Mouse (Mus musculus) large intestine, adult 2 months (tissue): ENCODE data around the gene Tiam2. TPM values are rescaled to one million over a fixed set of nuclear protein-coding genes. Genes with fewer than 3 reads are reported as not detected.

ENCODE experiments used
- DNase-seq: peaks from one replicate; pipeline ENCODE4 v3.0.0-alpha.2; 2012; ENCODE audit warnings: low read depth, low spot score
- WGBS: fragments of 180-500 bp; shearing (Covaris S2); methylation state at CpG from one replicate; pipeline ENCODE4 v1.1.7; 2018; 5-methylcytosine and 5-hydroxymethylcytosine counted together
- polyA plus RNA-seq: library from polyadenylated mRNA; depleted of rRNA; stranded (reverse); fragments of >200 nt; gene quantifications from 2 replicates; pipeline ENCODE4 v1.2.3, GENCODE M21; 2012; rRNA removed

Gene Tiam2
- 3.8 and 6.5 TPM in 2 replicates for polyA plus RNA-seq

- WGBS = 1% methylated on average over 53 of the region's 55 CpGs
- DNase-seq = no peak
These were observed at the start of gene Tiam2 for GRCm38 (mm10) chr17:3326148-3326902. TSS of gene Tiam2 (plus strand) at chr17:3326573.

GRCm38 (mm10) chr17:3280321-3280720 lies 46.1 kb upstream of the Tiam2 start:
- DNase-seq = no peak
- 70% methylated on average over 2 of the region's 2 CpGs for WGBS

GRCm38 (mm10) chr17:3281939-3282338 lies 44.4 kb upstream of the Tiam2 start:
- no peak for DNase-seq
- WGBS = 70% methylated on average over 5 of the region's 5 CpGs

GRCm38 (mm10) chr17:3285030-3285671 lies 41.2 kb upstream of the Tiam2 start:
- DNase-seq = no peak
- 40% methylated on average over 8 of the region's 8 CpGs for WGBS

GRCm38 (mm10) chr17:3286123-3286825 lies 40.1 kb upstream of the Tiam2 start:
- 35% methylated on average over 8 of the region's 8 CpGs for WGBS
- DNase-seq = no peak

GRCm38 (mm10) chr17:3288341-3288740 lies 38.0 kb upstream of the Tiam2 start:
- WGBS = 10% methylated on average over 6 of the region's 6 CpGs
- DNase-seq = no peak

DNA sequence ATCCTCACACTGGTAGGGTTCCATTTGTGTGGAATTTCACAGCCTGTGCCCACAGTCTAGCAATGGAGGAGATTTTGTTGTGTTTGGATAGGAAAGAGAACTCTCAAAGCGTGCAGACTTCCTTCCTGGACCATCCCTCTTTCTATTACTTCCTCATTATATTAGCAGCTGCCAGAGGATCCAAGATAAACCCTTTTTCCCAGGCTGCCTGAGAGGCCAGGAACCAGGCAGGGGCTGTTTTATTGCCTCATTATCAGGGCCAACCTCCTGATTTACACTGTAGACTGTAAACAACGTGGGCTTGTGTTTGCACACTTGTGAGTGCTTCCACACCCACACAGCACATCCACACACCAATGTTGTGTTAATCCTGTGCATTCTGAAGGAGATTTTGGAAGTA lies 31.3 kb upstream of the Tiam2 start:
- WGBS = 8% methylated on average over 2 of the region's 2 CpGs
- no peak for DNase-seq

GRCm38 (mm10) chr17:3299487-3299886 lies 26.9 kb upstream of the Tiam2 start:
- 25% methylated on average over 6 of the region's 6 CpGs for WGBS
- DNase-seq = no peak

GRCm38 (mm10) chr17:3305926-3306325 lies 20.4 kb upstream of the Tiam2 start:
- no peak for DNase-seq
- WGBS = 73% methylated on average over 2 of the region's 2 CpGs

DNA sequence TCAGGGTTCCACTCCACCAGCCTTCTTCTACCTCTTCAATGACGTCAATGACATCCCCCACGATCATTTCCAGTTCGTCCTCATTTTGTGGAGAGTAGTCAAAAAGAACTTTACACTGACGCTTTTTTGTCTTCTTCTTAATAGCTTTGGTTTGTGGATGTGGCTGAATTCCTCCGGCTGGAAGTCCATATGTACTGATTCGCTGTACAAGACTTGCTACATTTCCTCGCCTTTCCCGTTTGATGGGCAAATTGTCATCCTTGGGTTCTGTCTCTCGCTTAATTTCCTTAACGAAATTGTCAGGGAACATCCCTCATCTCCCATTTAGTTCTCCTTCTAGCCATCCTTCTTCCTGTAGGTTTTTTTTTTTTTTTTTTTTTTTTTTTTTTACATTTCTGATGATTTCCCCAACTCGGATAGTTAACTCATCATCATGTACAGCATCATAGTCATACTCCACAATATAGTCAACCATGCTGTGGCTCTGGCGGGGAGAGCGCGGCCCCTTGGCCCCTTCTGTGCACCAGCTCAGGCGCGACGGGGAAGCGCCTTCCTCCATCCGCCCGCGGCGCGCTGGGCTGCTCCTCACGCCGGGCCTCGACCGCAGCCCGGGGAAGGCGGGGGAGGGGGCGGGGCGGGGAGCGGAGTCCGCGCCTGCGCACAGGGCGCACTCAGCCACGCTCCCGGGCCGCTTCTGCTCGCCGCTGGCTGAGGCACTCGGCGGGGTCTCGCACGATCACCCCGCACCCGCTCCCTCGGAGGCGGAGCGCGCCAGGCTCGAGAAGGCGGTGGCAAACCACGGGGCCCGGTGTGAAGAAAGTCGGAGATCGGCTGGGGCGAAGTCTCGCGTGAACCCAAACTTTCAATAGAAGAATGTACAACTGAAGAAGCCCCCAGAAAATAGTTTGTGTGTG lies 12.4 kb upstream of the Tiam2 start:
- DNase-seq = no peak
- 9% methylated on average over 60 of the region's 60 CpGs for WGBS

- 49% methylated on average over 3 of the region's 3 CpGs for WGBS
- no peak for DNase-seq
These were observed 11.8 kb upstream of the Tiam2 start for GRCm38 (mm10) chr17:3314625-3315020.

GRCm38 (mm10) chr17:3315581-3315980 lies 10.8 kb upstream of the Tiam2 start:
- WGBS = 91% methylated on average over 4 of the region's 4 CpGs
- no peak for DNase-seq

DNA sequence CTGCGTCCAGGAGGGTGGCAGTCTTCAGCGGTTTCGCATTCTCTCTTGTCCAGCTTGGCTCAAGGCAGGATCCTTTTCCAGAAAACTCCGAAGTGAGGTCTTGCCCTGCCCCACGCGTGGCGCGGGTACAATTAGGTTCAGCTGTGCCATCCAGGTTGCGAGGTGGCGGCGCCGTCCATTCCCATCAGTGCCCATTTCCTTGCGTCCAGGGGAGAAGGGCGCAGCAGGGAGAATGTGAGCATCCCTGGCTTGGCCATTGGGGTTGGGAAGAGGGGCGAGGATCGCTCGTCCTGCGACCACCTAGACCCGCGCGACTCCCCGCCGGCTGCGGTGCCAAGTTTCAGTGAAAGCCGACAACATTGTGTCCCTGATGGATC lies 518 bp downstream of the Tiam2 start:
- no peak for DNase-seq
- WGBS = 1% methylated on average over 25 of the region's 25 CpGs

- 7% methylated on average over 14 of the region's 14 CpGs for WGBS
- no peak for DNase-seq
These were observed 962 bp downstream of the Tiam2 start for GRCm38 (mm10) chr17:3327335-3327734.

DNA sequence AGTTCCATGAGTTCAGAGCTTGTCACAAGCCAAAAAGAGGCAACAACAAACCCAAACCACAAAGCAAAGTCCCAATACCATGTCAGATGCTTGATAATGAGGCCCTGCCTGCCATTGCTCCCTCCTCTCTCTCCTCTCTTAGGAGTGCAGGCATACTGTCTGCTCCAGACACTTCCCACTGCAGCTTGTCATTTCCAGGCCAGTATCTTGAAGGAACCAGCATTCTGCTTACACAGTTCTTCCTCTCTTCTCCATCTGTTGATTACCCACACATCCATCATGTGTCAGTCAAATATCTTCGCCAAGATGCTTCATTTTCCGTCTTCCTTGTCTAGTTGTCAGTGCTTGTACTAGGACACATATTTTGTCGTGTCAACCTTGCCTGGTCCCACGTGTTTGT lies 2.4 kb downstream of the Tiam2 start:
- 89% methylated on average over 4 of the region's 4 CpGs for WGBS
- no peak for DNase-seq

GRCm38 (mm10) chr17:3329429-3329828 lies 3.1 kb downstream of the Tiam2 start:
- 89% methylated on average over 4 of the region's 4 CpGs for WGBS
- no peak for DNase-seq

DNA sequence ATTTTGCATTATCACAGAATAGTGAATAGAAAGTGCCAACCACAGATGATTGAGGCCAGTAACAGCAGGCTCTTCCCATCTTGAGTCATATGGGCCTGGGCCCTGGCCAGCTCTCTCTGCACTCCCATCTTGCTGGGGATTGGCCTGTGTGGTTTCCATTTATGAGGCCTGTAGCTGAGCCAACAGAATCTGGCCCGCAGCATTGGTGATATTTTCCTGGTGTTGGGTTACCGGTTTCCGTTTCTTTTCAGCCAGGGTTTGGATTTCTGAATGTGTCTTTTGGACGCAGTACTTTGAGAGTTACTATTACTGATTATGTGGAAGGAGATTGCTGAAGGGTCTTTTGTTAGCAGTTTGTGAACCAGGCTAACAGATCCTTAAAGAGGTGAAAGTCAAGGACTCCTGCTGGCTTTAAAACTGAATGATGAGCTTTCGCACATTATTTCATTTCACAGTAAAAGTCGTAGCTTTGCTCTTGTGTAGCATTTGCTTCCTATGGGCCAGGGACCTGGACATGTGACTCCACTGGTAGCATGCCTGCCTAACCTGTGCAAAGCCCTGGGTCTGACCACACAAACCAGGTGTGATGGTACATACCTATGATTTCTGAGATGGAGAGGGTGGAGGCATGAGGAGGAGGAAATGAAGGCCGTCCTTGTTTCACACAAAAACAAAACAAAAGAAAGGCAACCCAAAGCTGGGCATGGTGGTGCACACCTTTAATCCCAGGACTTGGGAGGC lies 5.5 kb downstream of the Tiam2 start:
- DNase-seq = no peak
- WGBS = 24% methylated on average over 7 of the region's 7 CpGs

DNA sequence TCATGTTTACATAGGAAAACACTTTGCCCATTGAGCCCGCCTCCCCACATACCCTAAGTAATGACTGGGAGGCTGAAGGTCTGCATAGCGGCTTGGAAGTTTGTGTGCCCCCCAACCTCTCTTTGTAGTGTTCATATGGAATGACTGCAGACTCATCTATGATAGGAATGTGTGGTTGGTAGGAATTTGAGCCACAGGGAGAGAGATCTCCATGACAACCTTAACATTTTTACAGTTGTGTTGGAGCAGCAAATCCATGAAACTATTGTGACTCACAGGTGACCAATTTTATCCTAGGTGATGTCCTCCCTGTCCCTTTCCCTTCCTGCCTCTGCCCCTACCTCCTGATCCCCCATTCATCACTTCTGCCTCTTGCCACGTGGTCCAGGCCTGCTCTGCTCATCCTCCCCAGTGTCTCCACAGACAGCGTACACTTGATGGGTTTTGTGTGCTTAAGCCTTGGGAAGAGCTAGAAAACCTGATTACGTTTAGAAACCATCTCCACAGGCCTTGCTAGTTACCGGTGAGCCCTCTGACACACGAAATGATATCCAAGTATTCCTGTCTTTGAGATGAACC lies 9.9 kb downstream of the Tiam2 start:
- WGBS = 91% methylated on average over 7 of the region's 7 CpGs
- DNase-seq = no peak
